Mouse (Mus musculus): ENCODE data around the gene Gnai3. TPM values are rescaled to one million over a fixed set of nuclear protein-coding genes. Genes with fewer than 3 reads are reported as not detected.

Gene Gnai3
- polyA plus RNA-seq, 1 experiment from 2014 or later: 146 TPM

GRCm38 (mm10) chr3:108093306-108093705 is 52.6 kb downstream of the Gnai3 start:
- no peaks in the 10 kb centered on the region for H3K9me3 ChIP-seq (ENCODE audit: control insufficient read depth, low read length)
- ATAC-seq (replicated peaks; ENCODE audit: low FRiP score) (no peak), DNase-seq (ENCODE audit: low spot score) (no peak)
- 60% methylated on average over 6 of the region's 6 CpGs for WGBS
- H3K27me3 ChIP-seq (replicated peaks; ENCODE audit: control insufficient read depth, insufficient read depth, low read length): no peaks in the 10 kb centered on the region
- peaks cover 51% of the 10 kb centered on the region for H3K4me1 ChIP-seq (replicated peaks; ENCODE audit: control insufficient read depth, insufficient read depth, low read length)
- no peaks in the 10 kb centered on the region for H3K36me3 ChIP-seq (ENCODE audit: control insufficient read depth, insufficient read depth, low read length)
- H3K9ac ChIP-seq (ENCODE audit: low read depth, low read length): no peak overlapping the region
- H3K27ac ChIP-seq (ENCODE audit: low read depth, low read length): no peak overlapping the region
- H3K4me3 ChIP-seq (ENCODE audit: low read depth, low read length): no peak overlapping the region
- no peak overlapping the region for H3K4me2 ChIP-seq

DNA sequence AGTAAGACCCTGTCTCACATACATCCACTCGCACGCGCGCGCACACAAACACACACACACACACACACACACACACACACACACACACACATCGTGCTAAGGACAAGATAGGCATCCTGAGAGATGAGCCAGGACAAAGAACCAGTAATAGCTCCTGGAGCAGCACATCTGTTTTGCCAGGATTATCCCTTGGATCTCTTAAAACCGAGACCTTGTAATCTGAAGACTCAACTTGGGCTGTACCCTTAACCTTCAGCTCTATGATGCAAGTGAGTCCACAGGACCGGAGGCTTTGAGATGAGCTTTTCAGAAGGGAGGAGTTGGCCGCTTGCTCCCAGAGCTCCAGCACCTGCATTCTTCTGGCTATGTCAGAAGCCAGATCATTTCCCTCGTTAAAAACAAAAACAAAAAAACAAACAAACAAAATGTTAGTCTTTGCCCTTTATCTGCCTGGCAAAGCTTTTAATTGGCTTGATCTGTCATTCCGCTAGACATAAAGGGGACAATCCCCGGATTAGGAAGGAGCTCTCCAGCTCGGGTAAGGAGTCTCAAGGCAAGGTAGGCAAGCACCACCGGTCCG is 53.3 kb downstream of the Gnai3 start, which contains the start of gene Gnat2:
Gene Gnat2, plus strand, starts transcription at position 254 of the 580 bp plus-strand sequence.
- Histone ChIP-seq H3K27me3 (replicated peaks; ENCODE audit: control insufficient read depth, insufficient read depth, low read length) (no peaks in the 10 kb centered on the region), H3K27ac (ENCODE audit: low read depth, low read length) (no peak within 1 kb of the TSS), H3K4me1 (replicated peaks; ENCODE audit: control insufficient read depth, insufficient read depth, low read length) (peaks cover 46% of the 10 kb centered on the region), H3K4me3 (ENCODE audit: low read depth, low read length) (no peak within 1 kb of the TSS), H3K36me3 (ENCODE audit: control insufficient read depth, insufficient read depth, low read length) (no peaks in the 10 kb centered on the region), H3K4me2 (no peak within 1 kb of the TSS), H3K9ac (ENCODE audit: low read depth, low read length) (no peak within 1 kb of the TSS), H3K9me3 (ENCODE audit: control insufficient read depth, low read length) (no peaks in the 10 kb centered on the region)
- ATAC-seq (replicated peaks; ENCODE audit: low FRiP score): no peak
- 80% methylated on average over 15 of the region's 15 CpGs for WGBS
- no peak for DNase-seq (ENCODE audit: low spot score)

- H3K9ac ChIP-seq (ENCODE audit: low read depth, low read length): no peak overlapping the region
- H3K27ac ChIP-seq (ENCODE audit: low read depth, low read length): no peak overlapping the region
- 59% methylated on average over 6 of the region's 6 CpGs for WGBS
- DNase-seq (ENCODE audit: low spot score): no peak
- H3K9me3 ChIP-seq (ENCODE audit: control insufficient read depth, low read length): no peaks in the 10 kb centered on the region
- no peak overlapping the region for H3K4me3 ChIP-seq (ENCODE audit: low read depth, low read length)
- H3K36me3 ChIP-seq (ENCODE audit: control insufficient read depth, insufficient read depth, low read length): no peaks in the 10 kb centered on the region
- H3K27me3 ChIP-seq (replicated peaks; ENCODE audit: control insufficient read depth, insufficient read depth, low read length): no peaks in the 10 kb centered on the region
- no peak for ATAC-seq (replicated peaks; ENCODE audit: low FRiP score)
- H3K4me2 ChIP-seq: no peak overlapping the region
- H3K4me1 ChIP-seq (replicated peaks; ENCODE audit: control insufficient read depth, insufficient read depth, low read length): peaks cover 45% of the 10 kb centered on the region
Observed at GRCm38 (mm10) chr3:108092030-108092429, 53.9 kb downstream of the Gnai3 start.

DNA sequence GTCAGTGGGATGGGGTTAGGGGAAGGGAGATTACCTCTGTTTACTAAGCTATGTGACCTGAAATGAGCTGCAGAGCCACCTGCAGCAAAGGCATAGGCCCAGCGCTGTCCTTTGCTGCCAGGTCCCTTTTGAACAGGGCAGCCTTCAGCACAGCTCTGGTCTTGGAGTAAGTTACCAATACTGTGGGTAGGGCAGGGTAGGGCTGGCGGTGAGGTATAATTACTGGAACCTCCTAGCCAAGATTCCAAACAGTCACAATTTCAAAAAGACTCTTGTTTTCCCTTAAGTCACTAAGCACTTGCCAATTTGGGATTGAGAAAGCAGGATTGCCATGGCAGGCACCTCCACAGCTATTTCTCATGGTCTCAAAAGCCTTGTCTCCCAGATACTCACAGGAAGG is 55.4 kb downstream of the Gnai3 start:
- WGBS: 90% methylated on average over 2 of the region's 2 CpGs
- Histone ChIP-seq H3K9ac (ENCODE audit: low read depth, low read length) (no peak overlapping the region), H3K27me3 (replicated peaks; ENCODE audit: control insufficient read depth, insufficient read depth, low read length) (no peaks in the 10 kb centered on the region), H3K27ac (ENCODE audit: low read depth, low read length) (no peak overlapping the region; the same call in 1 of the 2 replicates), H3K9me3 (ENCODE audit: control insufficient read depth, low read length) (no peaks in the 10 kb centered on the region), H3K4me3 (ENCODE audit: low read depth, low read length) (no peak overlapping the region), H3K36me3 (ENCODE audit: control insufficient read depth, insufficient read depth, low read length) (no peaks in the 10 kb centered on the region), H3K4me2 (no peak overlapping the region), H3K4me1 (replicated peaks; ENCODE audit: control insufficient read depth, insufficient read depth, low read length) (peaks cover 38% of the 10 kb centered on the region)
- ATAC-seq (replicated peaks; ENCODE audit: low FRiP score): no peak
- no peak for DNase-seq (ENCODE audit: low spot score)

GRCm38 (mm10) chr3:108089916-108090315 is 56.0 kb downstream of the Gnai3 start:
- no peak for ATAC-seq (replicated peaks; ENCODE audit: low FRiP score)
- no peak overlapping the region for H3K27ac ChIP-seq (ENCODE audit: low read depth, low read length)

GRCm38 (mm10) chr3:108088842-108089380 is 57.0 kb downstream of the Gnai3 start:
- Histone ChIP-seq H3K9ac (ENCODE audit: low read depth, low read length) (no peak overlapping the region), H3K4me2 (no peak overlapping the region), H3K36me3 (ENCODE audit: control insufficient read depth, insufficient read depth, low read length) (0 out of 2 replicates have a peak, but pooled peaks cover under 1% of the 10 kb centered on the region), H3K27ac (ENCODE audit: low read depth, low read length) (no peak overlapping the region), H3K4me1 (replicated peaks; ENCODE audit: control insufficient read depth, insufficient read depth, low read length) (peaks cover 36% of the 10 kb centered on the region), H3K27me3 (replicated peaks; ENCODE audit: control insufficient read depth, insufficient read depth, low read length) (no peaks in the 10 kb centered on the region), H3K4me3 (ENCODE audit: low read depth, low read length) (no peak overlapping the region), H3K9me3 (ENCODE audit: control insufficient read depth, low read length) (no peaks in the 10 kb centered on the region)
- ATAC-seq (replicated peaks; ENCODE audit: low FRiP score): no peak
- DNase-seq (ENCODE audit: low spot score): no peak
- WGBS: 57% methylated on average over 5 of the region's 5 CpGs

More at GRCm38 (mm10) chr3:108089916-108090315, 56.0 kb downstream of the Gnai3 start:
- no peak for DNase-seq (ENCODE audit: low spot score)
- peaks cover 34% of the 10 kb centered on the region for H3K4me1 ChIP-seq (replicated peaks; ENCODE audit: control insufficient read depth, insufficient read depth, low read length)
- no peak overlapping the region for H3K9ac ChIP-seq (ENCODE audit: low read depth, low read length)
- no peaks in the 10 kb centered on the region for H3K36me3 ChIP-seq (ENCODE audit: control insufficient read depth, insufficient read depth, low read length)
- no peak overlapping the region for H3K4me3 ChIP-seq (ENCODE audit: low read depth, low read length)
- H3K27me3 ChIP-seq (replicated peaks; ENCODE audit: control insufficient read depth, insufficient read depth, low read length): no peaks in the 10 kb centered on the region
- H3K9me3 ChIP-seq (ENCODE audit: control insufficient read depth, low read length): no peaks in the 10 kb centered on the region
- H3K4me2 ChIP-seq: no peak overlapping the region
- 49% methylated on average over 2 of the region's 2 CpGs for WGBS

DNA sequence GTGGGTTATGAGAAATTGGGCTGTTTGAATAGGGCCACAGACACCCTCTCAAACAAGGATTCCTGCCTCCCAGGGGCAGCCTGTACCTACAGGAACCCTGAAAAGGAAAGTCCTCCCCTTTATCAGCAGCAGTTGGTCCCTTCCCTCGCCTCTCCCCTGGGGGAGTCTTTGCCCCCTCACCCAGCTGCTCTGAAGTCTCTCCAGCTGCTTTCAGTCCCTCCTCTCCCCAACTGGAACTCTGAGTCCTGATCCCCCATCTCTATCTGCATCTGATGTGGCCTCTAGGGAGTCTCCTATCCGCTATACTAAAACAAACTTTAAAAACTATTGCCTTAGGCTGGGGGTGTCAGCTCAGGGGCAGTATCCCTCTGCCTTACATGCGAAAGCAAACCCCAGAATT is 58.6 kb downstream of the Gnai3 start:
- 64% methylated on average over 3 of the region's 3 CpGs for WGBS
- DNase-seq (ENCODE audit: low spot score) (no peak), ATAC-seq (replicated peaks; ENCODE audit: low FRiP score) (no peak)
- Histone ChIP-seq H3K36me3 (ENCODE audit: control insufficient read depth, insufficient read depth, low read length) (0 out of 2 replicates have a peak, but pooled peaks cover 2% of the 10 kb centered on the region), H3K4me3 (ENCODE audit: low read depth, low read length) (peak overlapping the region; percentile 92), H3K9me3 (ENCODE audit: control insufficient read depth, low read length) (no peaks in the 10 kb centered on the region), H3K27me3 (replicated peaks; ENCODE audit: control insufficient read depth, insufficient read depth, low read length) (no peaks in the 10 kb centered on the region), H3K4me2 (peak overlapping the region; percentile 83), H3K4me1 (replicated peaks; ENCODE audit: control insufficient read depth, insufficient read depth, low read length) (peaks cover 46% of the 10 kb centered on the region), H3K27ac (ENCODE audit: low read depth, low read length) (peak overlapping the region; percentile 98), H3K9ac (ENCODE audit: low read depth, low read length) (peak overlapping the region; percentile 97)

DNA sequence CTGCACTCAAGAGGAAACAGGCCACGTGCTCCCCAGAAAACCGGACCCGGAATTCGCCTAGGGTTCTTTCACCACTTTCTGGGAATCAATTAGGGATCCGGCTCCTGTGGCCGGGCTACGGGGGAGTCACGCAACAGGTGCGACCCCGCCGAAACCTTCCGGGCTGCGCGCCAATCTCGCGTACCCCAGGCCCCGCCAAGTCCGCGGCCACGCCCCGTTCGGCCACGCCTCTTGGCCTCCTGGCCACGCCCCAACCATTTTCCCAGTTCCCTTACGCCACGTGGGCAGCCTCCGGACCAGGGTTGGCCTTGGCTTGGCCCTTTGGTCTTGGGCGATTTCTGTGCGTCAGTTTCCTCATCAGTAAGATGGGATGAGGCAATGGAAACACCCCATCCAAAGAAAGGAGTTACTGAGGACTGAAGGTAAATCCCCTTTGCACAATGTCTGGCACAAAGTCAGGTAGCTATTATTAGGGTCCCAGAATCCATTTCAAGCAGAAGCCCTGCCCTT is 59.4 kb downstream of the Gnai3 start, which contains the start of gene Ampd2:
Gene Ampd2, minus strand, starts transcription at position 182 of the 510 bp plus-strand sequence.
- Histone ChIP-seq H3K4me1 (replicated peaks; ENCODE audit: control insufficient read depth, insufficient read depth, low read length) (peaks cover 51% of the 10 kb centered on the region), H3K9me3 (ENCODE audit: control insufficient read depth, low read length) (no peaks in the 10 kb centered on the region), H3K9ac (ENCODE audit: low read depth, low read length) (peak within 1 kb of the TSS; percentile 97), H3K4me2 (peak within 1 kb of the TSS; percentile 83), H3K36me3 (ENCODE audit: control insufficient read depth, insufficient read depth, low read length) (0 out of 2 replicates have a peak, but pooled peaks cover 2% of the 10 kb centered on the region), H3K27ac (ENCODE audit: low read depth, low read length) (peak within 1 kb of the TSS; percentile 98), H3K27me3 (replicated peaks; ENCODE audit: control insufficient read depth, insufficient read depth, low read length) (no peaks in the 10 kb centered on the region), H3K4me3 (ENCODE audit: low read depth, low read length) (peak within 1 kb of the TSS; percentile 92)
- WGBS: under 1% methylated on average over 29 of the region's 29 CpGs
- ATAC-seq (replicated peaks; ENCODE audit: low FRiP score): peak; percentile 62
- DNase-seq (ENCODE audit: low spot score): peak; percentile 85

Data from liver, embryonic 11.5 days (tissue).